Mouse (Mus musculus): ENCODE measurements around the gene Rhot1.

DNA sequence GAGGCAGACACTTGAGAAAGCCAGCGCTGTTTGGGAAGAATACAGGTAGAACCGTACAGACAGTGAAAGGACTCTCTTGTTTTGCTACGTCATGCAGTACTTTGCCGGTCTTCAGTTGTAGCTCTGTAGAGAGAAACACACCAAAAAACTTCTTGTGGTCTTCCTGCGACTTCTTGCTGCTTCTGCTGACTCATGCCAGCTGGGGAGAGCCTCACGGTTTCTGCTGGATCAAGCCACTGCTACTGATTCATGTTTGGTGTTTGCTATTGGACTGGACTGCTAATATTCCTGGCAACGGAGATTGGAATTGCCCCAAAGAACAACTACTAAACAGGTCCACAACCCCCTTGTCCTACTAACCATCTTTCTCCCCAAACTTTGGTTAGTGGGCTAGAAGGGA lies 12.5 kb upstream of the Rhot1 start:
- TF ChIP-seq POLR2A (IDR thresholded peaks at IDR 0.05; ENCODE audit: low read depth, low read length) (no peak), CTCF (IDR thresholded peaks at IDR 0.05; ENCODE audit: extremely low read depth, insufficient read depth, insufficient read length, insufficient replicate concordance) (no peak)

Data from spleen, adult 2 months (tissue).